Mouse (Mus musculus) myocyte (in vitro differentiated cells): ENCODE measurements around the gene Gm48551.

Source experiments
- CEBPB ChIP-seq: IDR thresholded peaks from 2 replicates; pipeline ENCODE4 v1.6.1; 2011; ENCODE audit warnings: mild to moderate bottlenecking, moderate library complexity; ENCODE audit not compliant: poor library complexity, insufficient read depth, severe bottlenecking
- E2F4 ChIP-seq: IDR thresholded peaks from one replicate; pipeline ENCODE4 v1.6.1; 2011; ENCODE audit warnings: mild to moderate bottlenecking, control low read depth, moderate library complexity; ENCODE audit not compliant: insufficient read depth
- MAX ChIP-seq: IDR thresholded peaks from one replicate; pipeline ENCODE4 v1.6.1; 2011; ENCODE audit warnings: low read depth, mild to moderate bottlenecking, control low read depth
- MYOD1 ChIP-seq, 3 experiments: IDR thresholded peaks; one replicate each; pipeline ENCODE4 v1.6.1; 2011; ENCODE audit warnings: control low read depth in 2 of 3, low read depth in 2 of 3, mild to moderate bottlenecking in 2 of 3, moderate library complexity in 1 of 3; ENCODE audit not compliant: insufficient read length in 2 of 3, control insufficient read depth in 1 of 3
- MYOG ChIP-seq, 3 experiments: IDR thresholded peaks; one replicate each; pipeline ENCODE4 v1.6.1; 2011; ENCODE audit warnings: control low read depth in 2 of 3, low read depth in 2 of 3, mild to moderate bottlenecking in 2 of 3; ENCODE audit not compliant: insufficient read length in 2 of 3, control insufficient read depth in 1 of 3, insufficient read depth in 1 of 3
- POLR2A ChIP-seq: IDR thresholded peaks from one replicate; pipeline ENCODE4 v1.6.1; 2011; ENCODE audit warnings: low read depth, mild to moderate bottlenecking, control low read depth, moderate library complexity; ENCODE audit not compliant: insufficient read length
- POLR2AphosphoS2 ChIP-seq: IDR thresholded peaks from one replicate; pipeline ENCODE4 v1.6.1; 2011; ENCODE audit warnings: low read depth, control low read depth; ENCODE audit not compliant: insufficient read length
- REST ChIP-seq: IDR thresholded peaks from one replicate; pipeline ENCODE4 v1.6.1; 2011; ENCODE audit warnings: mild to moderate bottlenecking, control low read depth, moderate library complexity; ENCODE audit not compliant: insufficient read depth, insufficient read length
- SRF ChIP-seq: IDR thresholded peaks from one replicate; pipeline ENCODE4 v1.6.1; 2011; ENCODE audit warnings: low read depth; ENCODE audit not compliant: control insufficient read depth, insufficient read length
- TCF12 ChIP-seq: IDR thresholded peaks from one replicate; pipeline ENCODE4 v1.6.1; 2011; ENCODE audit warnings: mild to moderate bottlenecking, control low read depth; ENCODE audit not compliant: poor library complexity, insufficient read depth, severe bottlenecking
- TCF3 ChIP-seq: IDR thresholded peaks from one replicate; pipeline ENCODE4 v1.6.1; 2011; ENCODE audit warnings: low read depth, control low read depth; ENCODE audit not compliant: insufficient read length
- USF1 ChIP-seq: IDR thresholded peaks from one replicate; pipeline ENCODE4 v1.6.1; 2011; ENCODE audit warnings: low read depth, mild to moderate bottlenecking, control low read depth, moderate library complexity

GRCm38 (mm10) chr10:81426081-81426671, 41.9 kb downstream of the Gm48551 start:
- TF ChIP-seq MYOD1 (IDR thresholded peaks at IDR 0.05; ENCODE audit: control insufficient read depth in 1 of 3, insufficient read length in 2 of 3, low read depth in 2 of 3), result peak in 2 of 3 experiments; percentile 4 to 48
- peak; percentile 9 for TF ChIP-seq POLR2A
- no peak for TF ChIP-seq MAX
- no peak for TF ChIP-seq E2F4
- TF ChIP-seq POLR2AphosphoS2, result peak; percentile 26
- TF ChIP-seq USF1, result no peak
- TF ChIP-seq MYOG (IDR thresholded peaks at IDR 0.05; ENCODE audit: control insufficient read depth in 1 of 3, insufficient read depth in 1 of 3, insufficient read length in 2 of 3, low read depth in 2 of 3), result no peak
- TF ChIP-seq REST, result no peak
- TF ChIP-seq CEBPB, result no peak
- TF ChIP-seq TCF3, result no peak
- TF ChIP-seq TCF12, result no peak
- TF ChIP-seq SRF, result no peak
